Mouse (Mus musculus): ENCODE data around the gene AC109138.7. TPM values are rescaled to one million over a fixed set of nuclear protein-coding genes. Genes with fewer than 3 reads are reported as not detected.
A peak's percentile ranks its signal among the peaks of the same experiment; 100 is the strongest.

AC109138.7 gene
- polyA plus RNA-seq, 1 experiment from 2014 or later = not detected

DNA sequence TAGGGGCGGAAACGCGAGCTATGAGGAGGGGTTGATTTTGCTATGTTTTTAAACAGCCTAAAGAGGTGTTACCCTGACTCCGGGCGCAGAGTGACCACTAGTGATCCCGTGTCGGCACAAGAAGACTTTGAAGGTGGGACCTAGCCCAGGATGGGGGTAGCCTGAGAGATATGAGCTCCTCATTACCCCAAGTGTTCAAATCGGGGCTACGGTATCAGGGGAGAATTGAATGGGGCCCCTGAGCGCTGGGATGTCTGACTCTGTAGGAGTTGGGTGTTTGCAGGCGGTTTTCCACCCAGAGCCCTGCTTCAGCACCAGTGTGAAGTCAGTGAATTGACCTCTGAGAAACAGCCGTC is 43.7 kb downstream of the AC109138.7 start:
- Histone ChIP-seq H3K9ac (ENCODE audit: low read length) (peak overlapping the region; percentile 38), H3K27me3 (ENCODE audit: control insufficient read depth, insufficient read depth, low read length) (no peaks in the 10 kb centered on the region), H3K27ac (replicated peaks; ENCODE audit: low read depth, low read length) (no peak overlapping the region), H3K4me3 (ENCODE audit: low read depth, low read length) (peak overlapping the region; percentile 50), H3K36me3 (ENCODE audit: control insufficient read depth, insufficient read depth, low read length) (no peaks in the 10 kb centered on the region), H3K4me1 (ENCODE audit: control insufficient read depth, insufficient read depth, low read length) (0 out of 2 replicates have a peak, but pooled peaks cover 2% of the 10 kb centered on the region), H3K9me3 (ENCODE audit: control insufficient read depth, low read length) (no peaks in the 10 kb centered on the region), H3K4me2 (ENCODE audit: low read depth, severe bottlenecking) (peak overlapping the region; percentile 85)
- ATAC-seq (ENCODE audit: insufficient number of reproducible peaks, low FRiP score, low TSS enrichment, low read depth) (no peak; the same call in 1 of the 2 replicates), DNase-seq (ENCODE audit: low spot score) (no peak)
- 21% methylated on average over 12 of the region's 12 CpGs for WGBS

DNA sequence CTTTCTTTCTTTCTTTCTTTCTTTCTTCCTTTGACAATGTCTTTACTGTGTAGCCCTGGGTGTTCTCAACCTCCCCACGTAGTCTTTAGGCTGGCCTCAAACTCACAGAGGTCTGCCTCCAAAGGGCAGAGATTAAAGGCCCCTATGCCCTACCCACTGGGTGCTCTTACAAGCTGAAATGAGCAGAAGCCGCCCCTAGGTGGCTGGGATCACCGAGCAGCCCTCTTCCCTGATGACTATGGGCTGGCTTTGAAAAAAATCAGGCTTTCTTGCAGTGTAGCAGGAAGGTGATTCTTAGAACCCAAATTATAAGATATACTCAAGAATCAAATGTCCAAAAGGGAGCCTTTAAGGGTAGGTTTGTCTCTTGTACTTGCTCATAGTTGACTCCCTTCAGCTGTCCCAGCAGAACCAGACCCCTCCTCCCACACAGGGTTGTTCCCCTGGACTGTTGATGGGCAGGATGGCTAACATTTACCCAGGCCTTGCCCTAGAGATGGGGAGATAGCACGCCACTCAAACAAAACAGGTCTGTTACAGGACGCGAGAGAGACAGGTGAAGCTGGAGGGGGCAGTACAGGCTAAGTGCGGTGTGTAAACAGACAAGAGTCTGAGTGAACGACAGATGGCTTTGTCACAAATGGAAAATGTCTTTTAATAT is 47.0 kb downstream of the AC109138.7 start:
- WGBS = 63% methylated on average over 8 of the region's 8 CpGs
- no peak overlapping the region for H3K4me3 ChIP-seq (ENCODE audit: low read depth, low read length)
- DNase-seq (ENCODE audit: low spot score) = no peak

GRCm38 (mm10) chr19:4262756-4263155 is 48.6 kb downstream of the AC109138.7 start:
- no peak for ATAC-seq (ENCODE audit: insufficient number of reproducible peaks, low FRiP score, low TSS enrichment, low read depth)
- Histone ChIP-seq H3K4me3 (ENCODE audit: low read depth, low read length) (no peak overlapping the region), H3K36me3 (ENCODE audit: control insufficient read depth, insufficient read depth, low read length) (no peaks in the 10 kb centered on the region), H3K9ac (ENCODE audit: low read length) (no peak overlapping the region), H3K4me1 (ENCODE audit: control insufficient read depth, insufficient read depth, low read length) (no peaks in the 10 kb centered on the region), H3K27ac (replicated peaks; ENCODE audit: low read depth, low read length) (no peak overlapping the region), H3K27me3 (ENCODE audit: control insufficient read depth, insufficient read depth, low read length) (peaks cover 9% of the 10 kb centered on the region; the same call in 1 of the 2 replicates), H3K9me3 (ENCODE audit: control insufficient read depth, low read length) (no peaks in the 10 kb centered on the region), H3K4me2 (ENCODE audit: low read depth, severe bottlenecking) (no peak overlapping the region)
- 77% methylated on average over 6 of the region's 6 CpGs for WGBS
- no peak for DNase-seq (ENCODE audit: low spot score)

More for the DNA sequence above, 47.0 kb downstream of the AC109138.7 start:
- Histone ChIP-seq H3K9ac (ENCODE audit: low read length) (no peak overlapping the region), H3K4me1 (ENCODE audit: control insufficient read depth, insufficient read depth, low read length) (0 out of 2 replicates have a peak, but pooled peaks cover 2% of the 10 kb centered on the region), H3K9me3 (ENCODE audit: control insufficient read depth, low read length) (no peaks in the 10 kb centered on the region), H3K27me3 (ENCODE audit: control insufficient read depth, insufficient read depth, low read length) (no peaks in the 10 kb centered on the region), H3K4me2 (ENCODE audit: low read depth, severe bottlenecking) (no peak overlapping the region), H3K27ac (replicated peaks; ENCODE audit: low read depth, low read length) (no peak overlapping the region), H3K36me3 (ENCODE audit: control insufficient read depth, insufficient read depth, low read length) (no peaks in the 10 kb centered on the region)
- no peak for ATAC-seq (ENCODE audit: insufficient number of reproducible peaks, low FRiP score, low TSS enrichment, low read depth)

GRCm38 (mm10) chr19:4263702-4264101 is 49.5 kb downstream of the AC109138.7 start:
- 66% methylated on average over 14 of the region's 14 CpGs for WGBS
- ATAC-seq (ENCODE audit: insufficient number of reproducible peaks, low FRiP score, low TSS enrichment, low read depth) = no peak

GRCm38 (mm10) chr19:4264171-4264780 is 50.1 kb downstream of the AC109138.7 start:
- Histone ChIP-seq H3K9me3 (ENCODE audit: control insufficient read depth, low read length) (no peaks in the 10 kb centered on the region), H3K4me1 (ENCODE audit: control insufficient read depth, insufficient read depth, low read length) (0 out of 2 replicates have a peak, but pooled peaks cover 6% of the 10 kb centered on the region), H3K27ac (replicated peaks; ENCODE audit: low read depth, low read length) (no peak overlapping the region), H3K27me3 (ENCODE audit: control insufficient read depth, insufficient read depth, low read length) (peaks cover 19% of the 10 kb centered on the region), H3K9ac (ENCODE audit: low read length) (no peak overlapping the region), H3K36me3 (ENCODE audit: control insufficient read depth, insufficient read depth, low read length) (no peaks in the 10 kb centered on the region), H3K4me2 (ENCODE audit: low read depth, severe bottlenecking) (no peak overlapping the region), H3K4me3 (ENCODE audit: low read depth, low read length) (no peak overlapping the region)
- no peak for ATAC-seq (ENCODE audit: insufficient number of reproducible peaks, low FRiP score, low TSS enrichment, low read depth)
- DNase-seq (ENCODE audit: low spot score) = no peak
- WGBS = 92% methylated on average over 6 of the region's 6 CpGs

More at GRCm38 (mm10) chr19:4263702-4264101, 49.5 kb downstream of the AC109138.7 start:
- Histone ChIP-seq H3K36me3 (ENCODE audit: control insufficient read depth, insufficient read depth, low read length) (no peaks in the 10 kb centered on the region), H3K9ac (ENCODE audit: low read length) (no peak overlapping the region), H3K27me3 (ENCODE audit: control insufficient read depth, insufficient read depth, low read length) (peaks cover 15% of the 10 kb centered on the region), H3K27ac (replicated peaks; ENCODE audit: low read depth, low read length) (no peak overlapping the region), H3K9me3 (ENCODE audit: control insufficient read depth, low read length) (no peaks in the 10 kb centered on the region), H3K4me3 (ENCODE audit: low read depth, low read length) (no peak overlapping the region), H3K4me1 (ENCODE audit: control insufficient read depth, insufficient read depth, low read length) (0 out of 2 replicates have a peak, but pooled peaks cover 2% of the 10 kb centered on the region), H3K4me2 (ENCODE audit: low read depth, severe bottlenecking) (no peak overlapping the region)
- DNase-seq (ENCODE audit: low spot score) = no peak

GRCm38 (mm10) chr19:4265956-4266355 is 51.8 kb downstream of the AC109138.7 start:
- Histone ChIP-seq H3K27me3 (ENCODE audit: control insufficient read depth, insufficient read depth, low read length) (peaks cover 25% of the 10 kb centered on the region), H3K4me1 (ENCODE audit: control insufficient read depth, insufficient read depth, low read length) (0 out of 2 replicates have a peak, but pooled peaks cover 6% of the 10 kb centered on the region), H3K9me3 (ENCODE audit: control insufficient read depth, low read length) (no peaks in the 10 kb centered on the region), H3K4me3 (ENCODE audit: low read depth, low read length) (no peak overlapping the region), H3K27ac (replicated peaks; ENCODE audit: low read depth, low read length) (no peak overlapping the region), H3K36me3 (ENCODE audit: control insufficient read depth, insufficient read depth, low read length) (no peaks in the 10 kb centered on the region), H3K9ac (ENCODE audit: low read length) (no peak overlapping the region), H3K4me2 (ENCODE audit: low read depth, severe bottlenecking) (no peak overlapping the region)
- WGBS = 63% methylated on average over 4 of the region's 4 CpGs
- no peak for ATAC-seq (ENCODE audit: insufficient number of reproducible peaks, low FRiP score, low TSS enrichment, low read depth)
- DNase-seq (ENCODE audit: low spot score) = no peak

DNA sequence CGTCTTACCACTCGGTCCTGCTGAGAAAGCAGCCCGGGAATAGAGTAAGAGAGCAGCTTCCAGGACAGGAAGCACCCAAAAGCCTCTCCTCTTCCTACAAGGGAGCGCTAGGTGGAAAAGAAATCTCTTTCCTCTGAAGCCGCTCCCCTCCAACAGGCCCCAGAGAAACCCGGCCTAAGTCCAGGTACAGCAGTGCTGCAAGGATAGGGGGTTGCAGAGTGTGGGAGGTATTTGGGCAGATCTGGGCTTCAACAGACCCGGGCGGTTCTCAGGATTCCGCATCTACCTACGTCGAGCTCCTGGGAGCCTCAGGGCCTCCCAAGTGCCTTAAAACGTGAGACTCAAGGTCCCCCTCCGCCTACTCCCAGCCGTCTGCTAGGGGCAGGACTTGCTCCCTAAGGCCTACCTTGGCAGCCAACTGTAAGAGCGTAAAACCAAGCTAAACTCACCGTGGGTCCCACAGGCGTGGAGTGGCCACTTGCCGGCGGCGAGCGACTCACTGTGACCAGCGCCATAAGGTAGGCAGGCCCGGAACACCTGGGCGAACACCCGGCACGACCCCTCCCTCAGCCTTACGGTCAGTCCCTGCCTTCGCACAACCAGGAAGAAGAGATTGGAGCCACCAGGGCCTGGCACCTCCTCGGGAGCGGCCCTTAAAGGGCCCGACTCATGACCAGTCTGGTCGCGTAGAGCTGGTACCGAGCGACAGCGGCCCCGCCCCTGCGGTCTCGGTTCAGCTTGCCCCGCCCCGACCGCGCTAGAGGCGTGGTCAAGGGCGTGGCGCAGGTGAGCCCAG is 54.6 kb downstream of the AC109138.7 start, which contains the start of gene Ssh3:
Gene Ssh3, minus strand, starts transcription at position 615 of the 796 bp plus-strand sequence.
- Histone ChIP-seq H3K4me3 (ENCODE audit: low read depth, low read length) (peak within 1 kb of the TSS; percentile 36), H3K9ac (ENCODE audit: low read length) (peak within 1 kb of the TSS; percentile 47), H3K36me3 (ENCODE audit: control insufficient read depth, insufficient read depth, low read length) (no peaks in the 10 kb centered on the region), H3K4me1 (ENCODE audit: control insufficient read depth, insufficient read depth, low read length) (0 out of 2 replicates have a peak, but pooled peaks cover 6% of the 10 kb centered on the region), H3K4me2 (ENCODE audit: low read depth, severe bottlenecking) (peak within 1 kb of the TSS; percentile 69), H3K9me3 (ENCODE audit: control insufficient read depth, low read length) (no peaks in the 10 kb centered on the region), H3K27me3 (ENCODE audit: control insufficient read depth, insufficient read depth, low read length) (peaks cover 25% of the 10 kb centered on the region), H3K27ac (replicated peaks; ENCODE audit: low read depth, low read length) (no peak within 1 kb of the TSS)
- peak; percentile 67 for ATAC-seq (ENCODE audit: insufficient number of reproducible peaks, low FRiP score, low TSS enrichment, low read depth)
- DNase-seq (ENCODE audit: low spot score) = peak; percentile 53
- WGBS = 5% methylated on average over 46 of the region's 46 CpGs

- no peak for DNase-seq (ENCODE audit: low spot score)
- Histone ChIP-seq H3K4me1 (ENCODE audit: control insufficient read depth, insufficient read depth, low read length) (0 out of 2 replicates have a peak, but pooled peaks cover 6% of the 10 kb centered on the region), H3K36me3 (ENCODE audit: control insufficient read depth, insufficient read depth, low read length) (no peaks in the 10 kb centered on the region), H3K4me2 (ENCODE audit: low read depth, severe bottlenecking) (no peak overlapping the region), H3K27ac (replicated peaks; ENCODE audit: low read depth, low read length) (no peak overlapping the region), H3K9ac (ENCODE audit: low read length) (no peak overlapping the region), H3K9me3 (ENCODE audit: control insufficient read depth, low read length) (no peaks in the 10 kb centered on the region), H3K4me3 (ENCODE audit: low read depth, low read length) (no peak overlapping the region), H3K27me3 (ENCODE audit: control insufficient read depth, insufficient read depth, low read length) (peaks cover 25% of the 10 kb centered on the region)
- ATAC-seq (ENCODE audit: insufficient number of reproducible peaks, low FRiP score, low TSS enrichment, low read depth) = no peak
- WGBS = 73% methylated on average over 6 of the region's 6 CpGs
These were observed 56.0 kb downstream of the AC109138.7 start for GRCm38 (mm10) chr19:4270187-4270586.

Data from limb, embryonic 11.5 days (tissue).